Mouse (Mus musculus) regulatory T cell (primary cell): ENCODE results near the gene C2cd4c.

Experiments
- in situ Hi-C: fragments of 300-600 bp; cut with MboI, MseI; formaldehyde crosslinking; loops from one replicate; pipeline ENCODE4 v1.15.1; 2025; ENCODE audit warnings: high pct_unique_total_duplicates

C2cd4c gene

GRCm38 (mm10) chr10:79612192-79613135 lies 1.4 kb downstream of the C2cd4c start:
- in situ Hi-C loops = no loop called here

DNA sequence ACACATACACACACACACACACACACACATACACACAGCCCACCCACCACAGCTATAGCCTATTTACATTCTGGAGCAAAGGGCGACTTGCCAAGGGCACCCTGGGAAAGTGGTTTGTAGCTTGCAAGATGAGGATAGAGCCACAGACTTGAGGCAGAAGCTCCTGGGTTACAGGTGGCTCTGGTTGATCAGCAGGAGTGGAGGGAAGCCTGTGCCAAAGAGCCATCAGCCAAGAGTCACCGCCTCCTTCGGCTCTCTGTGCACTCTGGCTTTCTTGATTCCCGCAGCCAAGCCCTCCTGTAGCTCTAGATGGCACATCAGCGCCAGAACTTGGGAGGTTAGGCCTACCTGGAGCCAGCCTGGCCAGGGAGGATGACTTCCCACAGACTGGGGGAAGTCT lies 2.5 kb downstream of the C2cd4c start:
- in situ Hi-C loops = no loop called here

DNA sequence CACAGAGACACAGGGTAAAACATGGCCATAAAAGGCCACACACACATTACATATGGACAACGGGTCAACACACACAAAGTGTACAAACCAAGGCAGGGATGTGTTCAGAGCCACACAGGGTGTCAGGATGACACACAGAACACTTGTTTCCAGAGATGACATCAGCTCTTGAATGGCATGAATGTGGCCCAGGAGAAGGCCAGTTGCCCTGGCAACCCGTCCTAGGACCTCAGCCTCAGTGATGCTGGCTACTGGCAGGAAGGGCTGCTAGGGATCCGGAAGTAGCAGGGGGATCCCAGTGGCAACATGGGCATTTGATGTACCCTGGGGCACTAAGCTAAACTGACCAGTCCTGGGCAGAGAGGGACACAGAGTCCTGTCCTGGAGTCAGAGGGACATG lies 4.5 kb downstream of the C2cd4c start:
- in situ Hi-C loops = no loop called here

GRCm38 (mm10) chr10:79607892-79608291 lies 5.9 kb downstream of the C2cd4c start:
- in situ Hi-C loops = no loop called here

GRCm38 (mm10) chr10:79606537-79606936 lies 7.3 kb downstream of the C2cd4c start:
- in situ Hi-C loops = no loop called here

DNA sequence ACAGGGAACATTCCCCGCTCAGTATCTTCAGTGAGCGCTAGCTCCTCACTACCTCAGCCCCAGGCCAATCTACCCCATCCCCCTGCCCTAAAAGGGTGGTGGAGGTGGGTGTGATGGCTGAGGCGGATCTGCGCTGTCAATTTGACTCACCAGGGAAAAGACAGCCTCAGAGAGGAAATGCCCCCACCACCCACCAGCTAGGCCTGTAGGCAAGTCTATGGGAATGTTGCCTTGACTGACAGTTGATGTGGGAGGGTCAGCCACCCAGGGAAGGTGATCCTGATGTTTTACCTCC lies 15.9 kb downstream of the C2cd4c start:
- in situ Hi-C loops = no loop called here

GRCm38 (mm10) chr10:79597051-79597935 lies 16.5 kb downstream of the C2cd4c start:
- in situ Hi-C loops = no loop called here

DNA sequence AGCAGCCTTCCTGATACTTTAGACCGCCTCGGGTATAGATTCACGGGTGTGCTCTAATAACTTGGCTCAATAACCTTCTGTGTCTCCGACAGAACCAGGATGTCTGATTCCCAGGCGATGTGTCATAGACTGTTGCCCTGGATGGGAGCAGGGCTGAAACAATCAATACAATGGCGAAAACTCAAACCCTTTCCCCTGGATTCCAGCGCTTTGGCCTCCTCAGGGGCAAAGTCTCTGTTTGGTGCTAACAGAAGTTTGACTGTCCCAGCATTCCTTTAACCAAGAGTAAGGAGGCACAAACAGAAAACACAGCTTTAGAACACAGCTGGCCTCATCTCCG lies 18.3 kb downstream of the C2cd4c start:
- in situ Hi-C loops = no loop called here

DNA sequence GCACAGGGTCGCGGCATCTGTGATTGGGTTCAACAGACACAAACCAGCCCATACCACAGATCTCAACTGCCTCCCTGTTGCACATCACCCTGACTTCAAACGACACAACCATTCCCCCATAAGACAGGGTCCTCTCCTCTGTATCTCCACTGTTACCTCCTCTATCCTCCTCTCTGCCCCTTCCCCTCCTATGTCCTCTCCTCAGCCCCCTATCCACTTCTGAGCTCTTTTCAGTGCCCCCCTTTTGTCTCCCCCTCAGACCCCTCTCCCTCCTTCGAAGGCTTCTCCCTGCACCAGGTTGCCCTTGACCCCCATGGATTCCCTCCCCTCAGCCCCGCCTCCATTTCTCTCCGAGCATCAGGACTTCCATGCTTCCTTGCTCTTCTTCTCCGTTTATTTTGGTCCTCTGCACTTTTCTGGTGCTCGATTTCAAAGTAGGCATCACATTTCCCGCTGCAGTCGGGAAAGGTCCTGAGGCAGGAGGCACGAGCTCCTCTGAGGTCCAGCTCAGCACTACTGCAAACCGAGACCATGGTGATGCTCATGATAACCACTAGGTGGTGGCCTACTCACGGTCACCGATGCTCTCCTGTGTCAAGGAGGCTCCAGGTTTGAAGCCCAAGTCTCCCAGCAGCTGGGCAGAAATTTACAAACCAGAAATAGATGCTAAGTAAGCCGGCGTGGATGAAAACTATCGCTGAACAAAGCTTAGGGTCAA lies 18.8 kb downstream of the C2cd4c start:
- in situ Hi-C loops = no loop called here

DNA sequence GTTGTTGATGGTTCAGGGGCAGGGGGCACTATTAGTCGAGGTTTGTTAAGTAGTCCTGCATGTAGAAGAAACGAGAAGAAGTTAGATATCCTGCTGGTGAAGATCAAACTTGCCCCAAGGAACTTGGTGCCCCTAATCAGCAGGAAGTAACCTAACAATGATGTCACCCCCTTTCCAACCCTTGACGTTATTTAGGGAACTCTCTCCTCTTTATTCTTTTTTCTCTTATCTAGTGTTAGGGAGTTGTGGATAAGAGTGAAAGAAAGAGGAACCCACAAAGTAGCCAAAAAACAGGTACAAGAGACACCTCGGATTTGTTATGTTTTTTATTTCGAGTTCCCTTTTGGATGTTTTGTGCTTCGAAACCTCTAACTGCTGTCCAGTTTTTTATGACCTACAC lies 19.7 kb downstream of the C2cd4c start:
- in situ Hi-C loops = no loop called here

- in situ Hi-C loops = no loop called here
Observed at GRCm38 (mm10) chr10:79590702-79591101, 23.1 kb downstream of the C2cd4c start.

GRCm38 (mm10) chr10:79587752-79588126 lies 26.1 kb downstream of the C2cd4c start:
- in situ Hi-C loops = no loop called here

GRCm38 (mm10) chr10:79587061-79587751 lies 26.6 kb downstream of the C2cd4c start, which contains the start of gene Theg:
Gene Theg (minus strand): TSS chr10:79587331.
- in situ Hi-C loops = no loop called here

- in situ Hi-C loops = no loop called here
Observed at GRCm38 (mm10) chr10:79586243-79586642, 27.6 kb downstream of the C2cd4c start.

GRCm38 (mm10) chr10:79585723-79586122 lies 28.1 kb downstream of the C2cd4c start:
- in situ Hi-C loops = no loop called here

DNA sequence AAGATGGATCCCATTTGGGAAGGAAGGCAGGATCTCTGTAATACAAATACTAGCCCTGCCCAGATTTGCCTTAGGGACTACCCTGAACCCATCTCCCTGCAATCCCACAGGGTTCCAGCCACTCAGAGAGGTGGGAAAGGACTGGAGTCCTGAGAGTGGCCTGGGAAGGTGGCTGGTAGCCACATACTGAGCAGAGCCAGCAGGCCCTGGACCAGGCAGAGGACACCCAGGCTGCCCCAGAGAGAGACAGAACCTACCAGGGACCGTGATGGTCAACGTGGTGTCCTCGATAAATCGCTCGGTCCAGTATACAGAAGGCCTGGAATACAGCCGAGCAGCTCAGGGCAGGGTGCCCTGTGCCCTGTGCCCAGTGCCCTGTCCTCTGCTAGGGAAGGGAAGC lies 28.7 kb downstream of the C2cd4c start:
- in situ Hi-C loops = no loop called here

GRCm38 (mm10) chr10:79584426-79584825 lies 29.4 kb downstream of the C2cd4c start:
- in situ Hi-C loops = no loop called here

DNA sequence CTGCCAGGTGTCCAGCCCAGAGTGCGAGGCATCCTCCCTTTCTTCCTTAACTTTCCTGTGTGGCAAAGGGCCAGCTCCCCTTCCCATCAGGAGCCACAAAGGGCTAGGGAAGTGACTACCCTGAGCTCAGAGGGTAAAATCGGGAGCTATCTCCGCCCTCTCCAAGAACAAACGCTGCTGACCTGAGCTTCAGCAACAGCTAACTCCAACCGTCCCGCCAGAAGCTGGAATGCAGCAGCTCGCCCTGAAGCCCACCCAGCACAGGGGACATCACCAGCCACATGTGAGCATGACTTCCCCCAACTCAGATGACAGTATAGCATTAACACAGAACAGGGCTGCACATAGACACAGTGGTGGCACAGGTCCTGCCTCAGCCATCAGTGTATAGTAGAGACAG lies 29.8 kb downstream of the C2cd4c start:
- in situ Hi-C loops = no loop called here

DNA sequence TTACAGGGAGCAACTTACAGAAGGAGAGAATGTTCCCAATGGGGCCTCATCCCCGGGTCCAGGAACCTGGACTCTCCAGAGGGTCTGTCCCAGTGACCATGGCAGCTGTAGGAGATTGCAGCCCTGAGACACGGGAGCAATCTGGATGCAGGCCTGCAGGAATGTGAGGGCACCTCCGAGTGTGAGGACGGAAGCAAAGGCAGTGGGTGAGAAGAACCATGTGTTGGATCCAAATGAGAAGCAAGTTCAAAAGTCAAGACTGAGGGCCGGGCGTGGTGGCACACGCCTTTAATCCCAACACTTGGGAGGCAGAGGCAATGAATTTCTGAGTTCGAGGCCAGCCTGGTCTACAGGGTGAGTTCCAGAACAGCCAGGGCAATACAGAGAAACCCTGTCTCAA lies 32.3 kb downstream of the C2cd4c start:
- in situ Hi-C loops = no loop called here

- in situ Hi-C loops = no loop called here
Observed at GRCm38 (mm10) chr10:79580811-79581210, 33.0 kb downstream of the C2cd4c start.

DNA sequence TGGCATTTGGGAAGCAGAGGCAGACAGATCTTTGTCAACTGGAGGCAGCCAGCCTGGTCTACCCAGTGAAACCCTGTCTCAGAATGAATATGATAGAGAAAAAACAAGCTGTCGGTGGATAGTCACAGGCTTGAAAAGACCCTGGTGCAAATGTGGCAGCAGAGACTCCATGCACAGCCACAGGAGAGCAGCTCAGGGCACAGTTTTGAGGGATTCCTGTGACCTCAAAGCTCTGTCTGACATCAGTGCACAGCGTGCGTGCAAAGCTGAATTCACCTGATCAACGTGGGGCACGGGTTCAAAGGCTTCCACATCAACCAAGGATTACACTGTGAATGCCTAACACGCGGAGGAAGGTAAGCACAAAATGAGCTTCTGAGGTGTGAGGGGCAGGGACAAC lies 33.5 kb downstream of the C2cd4c start:
- in situ Hi-C loops = no loop called here

GRCm38 (mm10) chr10:79579781-79580180 lies 34.0 kb downstream of the C2cd4c start:
- in situ Hi-C loops = no loop called here
